In the genomic region with DNA sequence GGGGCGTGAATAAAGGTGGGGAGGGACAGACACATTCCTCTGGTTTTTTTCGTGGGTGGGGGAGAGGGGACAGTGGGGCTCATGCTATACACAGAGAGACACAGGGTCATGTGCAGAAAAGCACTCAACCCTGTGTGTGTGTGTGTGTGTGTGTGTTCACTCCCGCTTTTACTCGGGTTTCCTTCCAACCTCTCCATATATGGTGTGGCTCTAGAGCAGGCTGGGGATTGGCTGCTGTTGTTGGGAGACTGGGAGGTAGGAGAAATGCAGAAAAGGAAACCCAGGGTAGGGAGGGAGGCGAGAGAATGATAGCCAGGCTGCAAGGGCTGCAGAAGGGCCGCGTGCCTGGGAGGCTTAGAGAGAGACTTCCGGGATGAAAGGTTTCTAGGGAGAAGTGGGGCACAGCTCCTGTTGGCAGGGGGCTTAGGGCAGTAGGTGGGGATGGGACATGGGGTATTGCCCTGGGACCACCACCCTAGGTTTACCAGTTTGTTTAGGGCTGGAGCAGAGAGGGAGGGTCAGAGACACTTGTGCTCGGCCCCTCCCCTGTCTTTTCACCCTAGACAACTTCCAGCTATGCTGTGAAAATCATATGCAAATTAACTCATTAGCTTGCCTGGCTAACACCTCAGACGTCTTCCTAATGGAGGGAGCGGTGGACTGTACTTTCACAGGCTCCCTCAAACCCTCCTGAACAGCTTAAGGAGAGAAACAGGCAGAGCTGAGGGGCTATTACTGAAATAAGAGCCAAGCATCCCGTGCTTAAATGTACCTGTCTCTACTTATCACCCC, we compare ENCODE assay signal across 8 mouse cellular contexts. TPM values are rescaled to one million over a fixed set of nuclear protein-coding genes. Genes with fewer than 3 reads are reported as not detected.
A peak's percentile ranks its signal among the peaks of the same experiment; 100 is the strongest.
DNase-seq lines count a peak whose midpoint lies in the region; ATAC-seq lines count a peak whose summit lies in the region.

No protein-coding gene starts in this region.

- H3K4me2 ChIP-seq in embryonic facial prominence, embryonic 14.5 days (ENCODE audit: low read depth, low read length), result peak overlapping the region; percentile 58
- peak overlapping the region; percentile 61 for H3K4me2 ChIP-seq in heart, embryonic 16.5 days (ENCODE audit: low read depth, low read length)

- DNase-seq in A20 (ENCODE audit: low read depth, low spot score) (peak; percentile 85), R1 (ENCODE audit: low read depth, low spot score) (peak; percentile 83)
- peak; percentile 97 for DNase-seq in embryonic facial prominence, embryonic 14.5 days (ENCODE audit: low spot score)
- DNase-seq in kidney, postnatal 36 days, result peak; percentile 56 to 65
- DNase-seq in lung, postnatal 36 days, result peak; percentile 66
- peak; percentile 98 for DNase-seq in retina, postnatal 1 day
- no peak for DNase-seq in thymus, adult 18-20 months

- H3K27me3 ChIP-seq in embryonic facial prominence, embryonic 14.5 days (replicated peaks; ENCODE audit: control insufficient read depth, insufficient read depth, low read length), result no peaks in the 10 kb centered on the region
- H3K27me3 ChIP-seq in heart, embryonic 16.5 days (ENCODE audit: control insufficient read depth, insufficient read depth, low read length), result no peaks in the 10 kb centered on the region

- H3K9ac ChIP-seq in embryonic facial prominence, embryonic 14.5 days (ENCODE audit: low read depth, low read length), result peak overlapping the region; percentile 60
- H3K9ac ChIP-seq in heart, embryonic 16.5 days (ENCODE audit: low read length), result peak overlapping the region; percentile 76

- H3K9me3 ChIP-seq in embryonic facial prominence, embryonic 14.5 days (ENCODE audit: control insufficient read depth, low read length), result no peaks in the 10 kb centered on the region
- no peaks in the 10 kb centered on the region for H3K9me3 ChIP-seq in heart, embryonic 16.5 days (replicated peaks; ENCODE audit: control insufficient read depth, low read length)

- peak overlapping the region; percentile 78 for H3K27ac ChIP-seq in embryonic facial prominence, embryonic 14.5 days (replicated peaks; ENCODE audit: low read depth, low read length)
- H3K27ac ChIP-seq in heart, embryonic 16.5 days (ENCODE audit: low read length), result peak overlapping the region; percentile 95

- H3K36me3 ChIP-seq in embryonic facial prominence, embryonic 14.5 days (ENCODE audit: control insufficient read depth, insufficient read depth, low read length), result peaks cover 25% of the 10 kb centered on the region
- H3K36me3 ChIP-seq in heart, embryonic 16.5 days (ENCODE audit: control insufficient read depth, insufficient read depth), result peaks cover 24% of the 10 kb centered on the region

- peak overlapping the region; percentile 25 for H3K4me3 ChIP-seq in embryonic facial prominence, embryonic 14.5 days (ENCODE audit: low read depth, low read length)
- peak overlapping the region; percentile 11 for H3K4me3 ChIP-seq in heart, embryonic 16.5 days (ENCODE audit: low read length)

- WGBS in embryonic facial prominence, embryonic 14.5 days, result 1% methylated on average over 12 of the region's 12 CpGs
- 5% methylated on average over 12 of the region's 12 CpGs for WGBS in heart, embryonic 16.5 days

- ATAC-seq in embryonic facial prominence, embryonic 14.5 days (ENCODE audit: low read depth), result peak; percentile 96
- peak; percentile 91 for ATAC-seq in heart, embryonic 16.5 days (replicated peaks; ENCODE audit: extremely low read depth, insufficient read depth, low FRiP score)

- peaks cover 22% of the 10 kb centered on the region for H3K4me1 ChIP-seq in embryonic facial prominence, embryonic 14.5 days (ENCODE audit: control insufficient read depth, insufficient read depth, low read length)
- H3K4me1 ChIP-seq in heart, embryonic 16.5 days (ENCODE audit: control insufficient read depth, insufficient read depth, low read length), result peaks cover 49% of the 10 kb centered on the region

RNA-seq across cellular contexts. Expression of gene Plekho1, which starts 10.4 kb away (rescaled TPM):
- polyA plus RNA-seq in embryonic facial prominence, embryonic 14.5 days (2014; fragmentation: Nextera tagmentation; extraction: Ambion mirVana), result 40.5 and 43.2 TPM in 2 replicates
- polyA plus RNA-seq in heart, embryonic 16.5 days (2015; fragmentation: Nextera tagmentation; extraction: Ambion mirVana), result 63.3 and 67.1 TPM in 2 replicates

RNA-seq across cellular contexts. Expression of gene Anp32e, which starts 56.4 kb away (rescaled TPM):
- polyA plus RNA-seq in embryonic facial prominence, embryonic 14.5 days (2014; fragmentation: Nextera tagmentation; extraction: Ambion mirVana), result 62.6 and 64.2 TPM in 2 replicates
- polyA plus RNA-seq in heart, embryonic 16.5 days (2015; fragmentation: Nextera tagmentation; extraction: Ambion mirVana), result 188 and 233 TPM in 2 replicates

Comparison
In these comparisons a context has a peak if more than half of its experiments do, and no peak if none do; other contexts are left out.
1. DNase-seq: peak in A20 (single experiment), R1 (single experiment), embryonic facial prominence, embryonic 14.5 days (single experiment), kidney, postnatal 36 days (2 of 2), lung, postnatal 36 days (single experiment) and retina, postnatal 1 day (single experiment); none in thymus, adult 18-20 months (0 of 2).